Mouse (Mus musculus) hindbrain, embryonic 16.5 days (tissue): Measurements from ENCODE around the gene Josd1. TPM values are rescaled to one million over a fixed set of nuclear protein-coding genes. Genes with fewer than 3 reads are reported as not detected.

Experiments
- ATAC-seq: fragments of 200-750 bp; cut with Nextera tagmentation; 2 replicates; pipeline ENCODE4 v1.8.0; 2017; ENCODE audit warnings: moderate TSS enrichment, moderate library complexity
- H3K27ac ChIP-seq: fragments of 300-500 bp; sonication (generic); 2 replicates; pipeline ENCODE4 v1.5.1; 2014; ENCODE audit warnings: low read depth, mild to moderate bottlenecking, control low read depth, low read length, moderate library complexity
- H3K27me3 ChIP-seq: fragments of 300-500 bp; sonication (generic); replicated peaks from 2 replicates; pipeline ENCODE4 v1.6.1; 2014; ENCODE audit warnings: low read length; ENCODE audit not compliant: control insufficient read depth, insufficient read depth
- H3K36me3 ChIP-seq: fragments of 300-500 bp; sonication (generic); 2 replicates; pipeline ENCODE4 v1.6.1; 2014; ENCODE audit warnings: mild to moderate bottlenecking, low read length, moderate library complexity, mixed read lengths; ENCODE audit not compliant: control insufficient read depth, insufficient read depth
- H3K4me1 ChIP-seq: fragments of 300-500 bp; sonication (generic); 2 replicates; pipeline ENCODE4 v1.6.1; 2014; ENCODE audit warnings: low read depth, low read length; ENCODE audit not compliant: control insufficient read depth, insufficient read depth
- H3K4me2 ChIP-seq: fragments of 300-500 bp; sonication (generic); 2 replicates; pipeline ENCODE4 v1.6.1; 2014; ENCODE audit warnings: mild to moderate bottlenecking, low read length, control low read depth, moderate library complexity
- H3K4me3 ChIP-seq: fragments of 300-500 bp; sonication (generic); 2 replicates; pipeline ENCODE4 v1.5.1; 2014; ENCODE audit warnings: mild to moderate bottlenecking, low read length, control low read depth, moderate library complexity
- H3K9ac ChIP-seq: fragments of 300-500 bp; sonication (generic); 2 replicates; pipeline ENCODE4 v1.6.1; 2014; ENCODE audit warnings: low read depth, mild to moderate bottlenecking, control low read depth, low read length, moderate library complexity
- H3K9me3 ChIP-seq: fragments of 300-500 bp; sonication (generic); 2 replicates; pipeline ENCODE4 v1.6.1; 2014; ENCODE audit warnings: mild to moderate bottlenecking, low read length, moderate library complexity; ENCODE audit not compliant: control insufficient read depth
- WGBS: fragments of 180-500 bp; shearing (Covaris S2); extraction: QIAGEN DNeasy Blood & Tissue Kit; methylation state at CpG from one replicate; pipeline ENCODE4 v1.1.7; 2014; 5-methylcytosine and 5-hydroxymethylcytosine counted together
- polyA plus RNA-seq: library from polyadenylated mRNA; unstranded; fragments of >200 nt; fragmentation: Nextera tagmentation; extraction: Ambion mirVana; gene quantifications from 2 replicates; pipeline ENCODE4 v1.2.1, GENCODE M21; 2015

Gene Josd1
- polyA plus RNA-seq, result 19.1 and 21.5 TPM in 2 replicates

DNA sequence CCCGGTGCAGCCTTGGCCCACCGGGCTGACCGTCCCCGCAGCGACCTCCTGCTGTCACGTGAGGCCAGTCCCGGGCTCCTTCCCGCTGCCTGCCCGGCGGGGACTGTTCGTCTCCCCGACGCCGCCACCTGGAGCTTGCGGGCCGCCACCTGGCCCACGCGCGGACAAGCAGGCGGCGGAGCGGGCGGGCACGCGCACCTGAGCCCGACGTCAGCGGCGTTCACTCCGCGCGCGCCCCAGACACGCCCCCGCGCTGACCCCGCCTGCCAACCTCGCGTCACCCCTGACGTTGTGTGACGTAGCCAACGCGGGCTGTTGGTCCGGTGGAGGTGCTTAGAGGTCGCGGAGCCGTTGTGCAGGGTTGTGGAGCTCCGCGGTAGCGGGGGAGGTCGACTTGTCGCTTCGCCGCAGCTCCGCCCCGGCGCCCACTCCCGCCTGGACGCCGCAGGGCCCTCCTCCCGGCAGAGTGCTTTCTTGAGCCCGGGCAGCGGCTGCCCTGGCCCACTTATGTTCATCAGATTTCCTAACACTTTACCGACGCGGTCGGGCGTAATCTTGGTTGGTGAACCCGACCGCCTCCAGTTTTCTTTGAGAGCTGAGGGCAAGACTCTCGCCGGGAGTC, at the start of gene Josd1:
TSS of gene Josd1 (minus strand) at position 274 of the 622 bp plus-strand sequence.
- Histone ChIP-seq H3K4me1 (peaks cover 60% of the 10 kb centered on the region), H3K4me2 (peak within 1 kb of the TSS; percentile 88), H3K36me3 (no peaks in the 10 kb centered on the region), H3K4me3 (peak within 1 kb of the TSS; percentile 68), H3K9ac (peak within 1 kb of the TSS; percentile 93), H3K27ac (peak within 1 kb of the TSS; percentile 95), H3K27me3 (no peaks in the 10 kb centered on the region), H3K9me3 (no peaks in the 10 kb centered on the region)
- under 1% methylated on average over 55 of the region's 72 CpGs for WGBS
- peak; percentile 62 for ATAC-seq

- Histone ChIP-seq H3K9me3 (no peaks in the 10 kb centered on the region), H3K4me2 (no peak overlapping the region), H3K36me3 (peaks cover 37% of the 10 kb centered on the region), H3K27ac (no peak overlapping the region), H3K27me3 (no peaks in the 10 kb centered on the region), H3K9ac (no peak overlapping the region), H3K4me3 (no peak overlapping the region), H3K4me1 (no peaks in the 10 kb centered on the region)
- no peak for ATAC-seq
- WGBS, result 84% methylated on average over 8 of the region's 8 CpGs
Observed at GRCm38 (mm10) chr15:79734311-79734710, 46.6 kb upstream of the Josd1 start.

GRCm38 (mm10) chr15:79733640-79734039, 45.9 kb upstream of the Josd1 start:
- Histone ChIP-seq H3K4me1 (no peaks in the 10 kb centered on the region), H3K36me3 (peaks cover 38% of the 10 kb centered on the region), H3K9me3 (no peaks in the 10 kb centered on the region), H3K4me2 (no peak overlapping the region), H3K9ac (no peak overlapping the region), H3K4me3 (no peak overlapping the region), H3K27me3 (no peaks in the 10 kb centered on the region), H3K27ac (no peak overlapping the region)
- ATAC-seq, result no peak
- 77% methylated on average over 4 of the region's 4 CpGs for WGBS

- Histone ChIP-seq H3K4me2 (no peak overlapping the region), H3K27ac (no peak overlapping the region), H3K9ac (no peak overlapping the region), H3K9me3 (no peaks in the 10 kb centered on the region), H3K36me3 (peaks cover 34% of the 10 kb centered on the region), H3K27me3 (no peaks in the 10 kb centered on the region), H3K4me3 (no peak overlapping the region), H3K4me1 (no peaks in the 10 kb centered on the region)
- ATAC-seq, result no peak
- 91% methylated on average over 8 of the region's 8 CpGs for WGBS
Observed at GRCm38 (mm10) chr15:79733192-79733591, 45.5 kb upstream of the Josd1 start.

GRCm38 (mm10) chr15:79731554-79731953, 43.8 kb upstream of the Josd1 start:
- no peak overlapping the region for H3K9ac ChIP-seq
- peaks cover 37% of the 10 kb centered on the region for H3K36me3 ChIP-seq
- H3K4me3 ChIP-seq, result no peak overlapping the region
- ATAC-seq, result no peak
- H3K4me2 ChIP-seq, result no peak overlapping the region
- WGBS, result 80% methylated on average over 7 of the region's 7 CpGs
- no peak overlapping the region for H3K27ac ChIP-seq
- H3K4me1 ChIP-seq, result no peaks in the 10 kb centered on the region
- H3K27me3 ChIP-seq, result no peaks in the 10 kb centered on the region
- H3K9me3 ChIP-seq, result no peaks in the 10 kb centered on the region

DNA sequence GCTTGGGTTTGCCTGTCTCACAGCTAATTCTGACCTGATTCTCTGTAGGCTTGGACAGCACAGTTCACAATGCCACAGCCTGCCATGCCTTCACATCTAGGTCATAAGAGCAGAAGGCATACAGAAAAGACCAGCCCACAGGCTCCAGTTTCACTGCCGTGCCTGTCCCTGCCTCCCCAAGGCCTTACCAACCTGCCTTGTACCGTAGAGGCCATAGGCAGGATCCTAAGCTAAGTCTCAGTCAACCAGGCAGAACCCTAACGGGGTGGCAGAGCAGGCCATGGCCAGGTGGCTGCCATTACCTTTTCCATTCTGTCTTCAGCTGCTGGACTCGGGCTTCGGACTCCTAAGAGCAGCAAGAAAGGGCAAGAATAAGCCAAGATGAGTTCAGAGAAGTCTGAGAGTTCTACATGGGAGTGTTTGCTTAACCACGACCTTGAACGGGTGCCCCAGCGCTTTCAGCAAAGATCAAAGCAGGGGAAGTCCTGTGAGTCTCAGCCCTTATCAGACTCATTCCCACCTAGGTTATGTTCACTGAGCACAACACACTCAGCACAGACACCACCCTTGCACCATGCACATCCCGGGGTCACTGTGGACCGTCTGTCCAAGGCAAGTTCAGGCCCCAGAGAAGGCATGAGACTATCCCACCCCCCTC, 41.1 kb upstream of the Josd1 start:
- no peaks in the 10 kb centered on the region for H3K9me3 ChIP-seq
- WGBS, result 92% methylated on average over 10 of the region's 10 CpGs

DNA sequence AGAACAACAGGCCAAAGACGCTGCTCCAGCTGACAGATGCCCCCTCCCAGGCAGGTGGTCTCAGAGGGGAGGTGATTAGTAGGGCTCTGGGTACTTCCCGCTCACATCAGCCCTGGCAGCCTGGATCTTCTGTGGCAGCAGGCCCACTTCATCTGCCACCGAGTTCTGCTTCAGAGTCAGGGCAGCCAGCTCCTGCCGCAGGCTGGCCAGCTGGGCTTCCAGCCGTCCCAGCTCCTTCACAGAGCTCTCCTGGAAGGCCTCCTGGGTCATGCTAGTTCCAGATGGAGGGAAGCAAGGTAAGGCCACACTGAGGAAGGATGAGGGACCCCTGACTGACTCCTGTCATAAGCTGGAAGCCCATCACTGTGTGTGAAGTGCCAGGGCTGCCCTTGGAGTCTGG, 40.6 kb upstream of the Josd1 start:
- Histone ChIP-seq H3K9ac (no peak overlapping the region), H3K4me1 (no peaks in the 10 kb centered on the region), H3K27ac (no peak overlapping the region; the same call in 1 of the 2 replicates), H3K36me3 (peaks cover 33% of the 10 kb centered on the region), H3K4me2 (no peak overlapping the region), H3K27me3 (no peaks in the 10 kb centered on the region), H3K9me3 (no peaks in the 10 kb centered on the region), H3K4me3 (no peak overlapping the region)
- ATAC-seq, result no peak
- WGBS, result 48% methylated on average over 5 of the region's 5 CpGs

More for the DNA sequence above, 41.1 kb upstream of the Josd1 start:
- ATAC-seq, result no peak
- no peaks in the 10 kb centered on the region for H3K4me1 ChIP-seq
- no peak overlapping the region for H3K9ac ChIP-seq
- H3K4me3 ChIP-seq, result no peak overlapping the region
- peaks cover 37% of the 10 kb centered on the region for H3K36me3 ChIP-seq
- no peak overlapping the region for H3K4me2 ChIP-seq
- H3K27me3 ChIP-seq, result no peaks in the 10 kb centered on the region
- H3K27ac ChIP-seq, result no peak overlapping the region

DNA sequence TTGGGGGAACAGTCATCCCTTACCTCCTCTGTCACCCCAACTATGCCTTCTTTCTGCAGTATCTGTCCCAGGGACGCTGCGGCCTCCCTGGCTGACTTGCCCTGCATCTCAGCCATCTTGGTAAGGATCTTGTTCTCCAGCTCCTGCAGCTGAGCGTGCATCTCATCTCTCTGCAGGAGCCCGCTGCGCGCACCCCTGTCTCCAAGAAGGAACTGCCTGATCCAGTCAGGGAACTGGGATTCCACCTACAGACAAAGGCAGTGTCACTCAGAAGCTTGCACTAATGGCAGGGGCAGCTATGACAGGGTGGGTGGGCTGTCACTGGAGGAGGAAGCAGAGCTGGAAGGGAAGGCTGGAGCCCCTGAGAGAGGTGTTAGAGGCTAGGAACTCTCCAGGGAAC, 40.1 kb upstream of the Josd1 start:
- Histone ChIP-seq H3K27me3 (no peaks in the 10 kb centered on the region), H3K27ac (peak overlapping the region; percentile 39; the same call in 1 of the 2 replicates), H3K4me1 (no peaks in the 10 kb centered on the region), H3K9ac (no peak overlapping the region), H3K9me3 (no peaks in the 10 kb centered on the region), H3K36me3 (peaks cover 33% of the 10 kb centered on the region), H3K4me3 (no peak overlapping the region), H3K4me2 (no peak overlapping the region)
- WGBS, result 83% methylated on average over 6 of the region's 6 CpGs
- no peak for ATAC-seq

GRCm38 (mm10) chr15:79725190-79725789, 37.6 kb upstream of the Josd1 start:
- no peaks in the 10 kb centered on the region for H3K9me3 ChIP-seq
- H3K4me3 ChIP-seq, result no peak overlapping the region
- 91% methylated on average over 11 of the region's 11 CpGs for whole genome bisulfite sequencing
- no peaks in the 10 kb centered on the region for H3K4me1 ChIP-seq
- no peaks in the 10 kb centered on the region for H3K27me3 ChIP-seq
- ATAC-seq, result no peak
- no peak overlapping the region for H3K27ac ChIP-seq
- no peak overlapping the region for H3K4me2 ChIP-seq
- no peak overlapping the region; the same call in 1 of the 2 replicates for H3K9ac ChIP-seq
- peaks cover 34% of the 10 kb centered on the region for H3K36me3 ChIP-seq
